In the genomic region with DNA sequence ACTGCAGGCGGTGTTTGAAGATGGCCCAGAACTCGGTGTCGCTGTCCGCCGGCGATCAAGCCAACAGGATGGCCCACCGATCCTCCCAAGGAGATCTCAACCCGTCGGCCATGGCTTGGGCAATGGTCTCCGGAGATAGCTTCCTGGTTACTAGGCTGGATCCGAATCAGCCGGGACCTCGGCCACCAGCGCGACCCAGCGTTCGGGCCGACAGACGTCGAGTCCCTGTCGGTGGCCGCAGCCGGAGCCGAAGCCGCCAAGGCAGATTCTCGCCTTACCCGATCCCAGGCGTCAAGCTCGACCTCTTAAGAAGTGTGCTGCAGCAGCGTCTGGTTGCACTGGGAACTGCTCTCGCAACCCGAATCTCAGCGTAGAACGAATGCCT, we compare ENCODE assay signal across 8 mouse cellular contexts. TPM values are rescaled to one million over a fixed set of nuclear protein-coding genes. Genes with fewer than 3 reads are reported as not detected.
DNase-seq lines count a peak whose midpoint lies in the region; ATAC-seq lines count a peak whose summit lies in the region.

No protein-coding gene starts in this region.

- 2% methylated on average over 34 of the region's 34 CpGs for WGBS in neural tube, embryonic 11.5 days
- WGBS in embryonic facial prominence, embryonic 14.5 days, result 2% methylated on average over 33 of the region's 34 CpGs
- WGBS in intestine, embryonic 16.5 days, result 2% methylated on average over 34 of the region's 34 CpGs

- H3K4me2 ChIP-seq in neural tube, embryonic 11.5 days (ENCODE audit: low read depth), result peak overlapping the region; percentile 81
- H3K4me2 ChIP-seq in embryonic facial prominence, embryonic 14.5 days (ENCODE audit: low read depth, low read length), result peak overlapping the region; percentile 82
- H3K4me2 ChIP-seq in intestine, embryonic 16.5 days (ENCODE audit: low read depth, low read length), result peak overlapping the region; percentile 77

- peak overlapping the region; percentile 92 for H3K9ac ChIP-seq in neural tube, embryonic 11.5 days (ENCODE audit: low read length)
- peak overlapping the region; percentile 97 for H3K9ac ChIP-seq in embryonic facial prominence, embryonic 14.5 days (ENCODE audit: low read depth, low read length)
- H3K9ac ChIP-seq in intestine, embryonic 16.5 days (ENCODE audit: low read depth, low read length), result peak overlapping the region; percentile 95

- H3K4me3 ChIP-seq in neural tube, embryonic 11.5 days (ENCODE audit: low read depth, low read length), result peak overlapping the region; percentile 91
- H3K4me3 ChIP-seq in embryonic facial prominence, embryonic 14.5 days (ENCODE audit: low read depth, low read length), result peak overlapping the region; percentile 98
- peak overlapping the region; percentile 82 for H3K4me3 ChIP-seq in intestine, embryonic 16.5 days (ENCODE audit: low read length)

- H3K36me3 ChIP-seq in neural tube, embryonic 11.5 days (ENCODE audit: control insufficient read depth, insufficient read depth, low read length), result peaks cover 5% of the 10 kb centered on the region; the same call in 1 of the 2 replicates
- peaks cover 33% of the 10 kb centered on the region for H3K36me3 ChIP-seq in embryonic facial prominence, embryonic 14.5 days (ENCODE audit: control insufficient read depth, insufficient read depth, low read length)
- H3K36me3 ChIP-seq in intestine, embryonic 16.5 days (ENCODE audit: control insufficient read depth, insufficient read depth, low read length), result peaks cover 6% of the 10 kb centered on the region; the same call in 1 of the 2 replicates

- H3K4me1 ChIP-seq in neural tube, embryonic 11.5 days (ENCODE audit: control insufficient read depth, insufficient read depth, low read length), result peaks cover 9% of the 10 kb centered on the region
- peaks cover 14% of the 10 kb centered on the region for H3K4me1 ChIP-seq in embryonic facial prominence, embryonic 14.5 days (ENCODE audit: control insufficient read depth, insufficient read depth, low read length)
- peaks cover 10% of the 10 kb centered on the region; the same call in 1 of the 2 replicates for H3K4me1 ChIP-seq in intestine, embryonic 16.5 days (ENCODE audit: control insufficient read depth, insufficient read depth, low read length)

- peak overlapping the region; percentile 86 for H3K27ac ChIP-seq in neural tube, embryonic 11.5 days (ENCODE audit: low read depth, low read length)
- peak overlapping the region; percentile 91 for H3K27ac ChIP-seq in embryonic facial prominence, embryonic 14.5 days (replicated peaks; ENCODE audit: low read depth, low read length)
- peak overlapping the region; percentile 82 for H3K27ac ChIP-seq in intestine, embryonic 16.5 days (ENCODE audit: low read length)

- ATAC-seq in neural tube, embryonic 11.5 days (ENCODE audit: insufficient read depth, low FRiP score, low TSS enrichment), result peak; percentile 24
- peak; percentile 58 for ATAC-seq in embryonic facial prominence, embryonic 14.5 days (ENCODE audit: low read depth)
- ATAC-seq in intestine, embryonic 16.5 days, result peak; percentile 76
- ATAC-seq in monocyte, adult 5-6 weeks (replicated peaks; ENCODE audit: insufficient number of reproducible peaks, low FRiP score, low TSS enrichment, poor library complexity, severe bottlenecking), result peak; percentile 2; the same call in 1 of the 2 replicates

- no peaks in the 10 kb centered on the region for H3K27me3 ChIP-seq in neural tube, embryonic 11.5 days (ENCODE audit: control insufficient read depth, insufficient read depth, low read length)
- H3K27me3 ChIP-seq in embryonic facial prominence, embryonic 14.5 days (replicated peaks; ENCODE audit: control insufficient read depth, insufficient read depth, low read length), result no peaks in the 10 kb centered on the region
- H3K27me3 ChIP-seq in intestine, embryonic 16.5 days (replicated peaks; ENCODE audit: control insufficient read depth, insufficient read depth, low read length), result no peaks in the 10 kb centered on the region

- no peak for DNase-seq in neural tube, embryonic 11.5 days (ENCODE audit: low spot score)
- DNase-seq in neural tube, embryonic 10.5 days (ENCODE audit: extremely low spot score, low spot score), result no peak
- peak; percentile 39 for DNase-seq in embryonic facial prominence, embryonic 14.5 days (ENCODE audit: low spot score)
- no peak for DNase-seq in layer of hippocampus, adult 9-10 months (ENCODE audit: low spot score)
- no peak for DNase-seq in kidney, adult 18-20 months
- no peak for DNase-seq in ovary, adult 18-20 months (ENCODE audit: low spot score)

- no peaks in the 10 kb centered on the region for H3K9me3 ChIP-seq in neural tube, embryonic 11.5 days (ENCODE audit: control insufficient read depth, low read length)
- no peaks in the 10 kb centered on the region for H3K9me3 ChIP-seq in embryonic facial prominence, embryonic 14.5 days (ENCODE audit: control insufficient read depth, low read length)
- no peaks in the 10 kb centered on the region for H3K9me3 ChIP-seq in intestine, embryonic 16.5 days (ENCODE audit: control insufficient read depth, low read length)

RNA-seq across cellular contexts. Expression of a gene that starts 0.3 kb away (rescaled TPM):
- polyA plus RNA-seq in neural tube, embryonic 11.5 days (2014; fragmentation: Nextera tagmentation; extraction: Ambion mirVana), result 31.1 and 32.7 TPM in 2 replicates
- 31.5 and 37.9 TPM in 2 replicates for polyA plus RNA-seq in embryonic facial prominence, embryonic 14.5 days (2014; fragmentation: Nextera tagmentation; extraction: Ambion mirVana)
- 30.0 and 32.1 TPM in 2 replicates for polyA plus RNA-seq in intestine, embryonic 16.5 days (2015; fragmentation: Nextera tagmentation; extraction: Ambion mirVana)
- 13.7 to 22.4 TPM in 2 of 3 replicates, not detected in the other for total RNA-seq in monocyte, adult 5-6 weeks (2017)

RNA-seq across cellular contexts. Expression of a gene that starts 0.4 kb away (rescaled TPM):
- polyA plus RNA-seq in neural tube, embryonic 11.5 days (2014; fragmentation: Nextera tagmentation; extraction: Ambion mirVana), result 113 and 115 TPM in 2 replicates
- polyA plus RNA-seq in embryonic facial prominence, embryonic 14.5 days (2014; fragmentation: Nextera tagmentation; extraction: Ambion mirVana), result 107 and 109 TPM in 2 replicates
- 104 and 110 TPM in 2 replicates for polyA plus RNA-seq in intestine, embryonic 16.5 days (2015; fragmentation: Nextera tagmentation; extraction: Ambion mirVana)
- 139 to 205 TPM (median 199 TPM) in 3 replicates for total RNA-seq in monocyte, adult 5-6 weeks (2017)

RNA-seq across cellular contexts. Expression of a gene that starts 15.1 kb away (rescaled TPM):
- polyA plus RNA-seq in neural tube, embryonic 11.5 days (2014; fragmentation: Nextera tagmentation; extraction: Ambion mirVana), result 76.2 and 85.5 TPM in 2 replicates
- 110 and 114 TPM in 2 replicates for polyA plus RNA-seq in embryonic facial prominence, embryonic 14.5 days (2014; fragmentation: Nextera tagmentation; extraction: Ambion mirVana)
- 97.9 and 108 TPM in 2 replicates for polyA plus RNA-seq in intestine, embryonic 16.5 days (2015; fragmentation: Nextera tagmentation; extraction: Ambion mirVana)
- 72.1 to 84.2 TPM (median 76.2 TPM) in 3 replicates for total RNA-seq in monocyte, adult 5-6 weeks (2017)

Comparison
In these comparisons a context has a peak if more than half of its experiments do, and no peak if none do; other contexts are left out.
1. ATAC-seq: peak in every context shown above with its lines; median percentile 76 in intestine, embryonic 16.5 days; 58 in embryonic facial prominence, embryonic 14.5 days; 24 in neural tube, embryonic 11.5 days; 2 in monocyte, adult 5-6 weeks.